13 mouse cellular contexts compared by ENCODE assay signal in the genomic region with DNA sequence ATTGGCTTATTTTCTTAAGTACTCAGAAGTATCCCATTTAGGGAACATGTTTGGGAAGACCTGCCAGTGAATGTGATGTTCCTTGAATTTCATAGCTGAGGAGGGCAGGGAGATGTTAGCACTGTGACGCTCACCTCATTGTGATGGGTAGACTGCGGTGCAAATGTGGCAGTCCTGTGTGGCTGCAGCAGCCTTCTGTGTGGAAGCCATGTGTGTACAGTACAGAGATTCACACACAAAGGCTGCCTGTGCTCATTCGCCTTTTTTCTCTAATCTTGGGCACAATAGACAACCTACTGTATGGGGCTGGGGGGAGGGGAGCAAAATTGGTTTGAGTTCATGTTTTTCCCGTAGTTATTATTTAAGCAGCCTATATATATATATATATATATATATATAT. TPM values are rescaled to one million over a fixed set of nuclear protein-coding genes. Genes with fewer than 3 reads are reported as not detected.
DNase-seq lines count a peak whose midpoint lies in the region; ATAC-seq and TF ChIP-seq lines count a peak whose summit lies in the region.
"Had no signal": no experiment of that assay in that cellular context is flagged by ENCODE, and none has a peak within 500 bp of the region (broad histone marks: within the 10 kb centered on the region; RNA-seq: fewer than 3 reads in every experiment).

No protein-coding gene starts in this region.

- H3K4me2 ChIP-seq in hindbrain, embryonic 12.5 days (replicated peaks) = peak overlapping the region; percentile 26
- H3K4me2 ChIP-seq in limb, embryonic 13.5 days (replicated peaks) = peak overlapping the region; percentile 49
- H3K4me2 ChIP-seq: heart, embryonic 12.5 days; lung, embryonic 14.5 days had no signal

- peaks cover 53% of the 10 kb centered on the region for H3K4me1 ChIP-seq in hindbrain, embryonic 12.5 days
- peaks cover 47% of the 10 kb centered on the region for H3K4me1 ChIP-seq in hindbrain, embryonic 10.5 days (replicated peaks)
- peaks cover 18% of the 10 kb centered on the region for H3K4me1 ChIP-seq in testis, adult 2 months (ENCODE audit: control insufficient read depth, insufficient read depth, low read length)
- H3K4me1 ChIP-seq in limb, embryonic 13.5 days = peaks cover 59% of the 10 kb centered on the region
- no peaks in the 10 kb centered on the region for H3K4me1 ChIP-seq in kidney, adult 2 months (ENCODE audit: control insufficient read depth, insufficient read depth, low read length)

- H3K4me3 ChIP-seq in hindbrain, embryonic 12.5 days = no peak overlapping the region
- no peak overlapping the region for H3K4me3 ChIP-seq in hindbrain, embryonic 10.5 days
- peak overlapping the region; percentile 25; the same call in 1 of the 2 replicates for H3K4me3 ChIP-seq in testis, adult 2 months (ENCODE audit: control insufficient read depth, low read depth, low read length)
- peak overlapping the region; percentile 11 for H3K4me3 ChIP-seq in limb, embryonic 13.5 days
- no peak overlapping the region for H3K4me3 ChIP-seq in kidney, adult 2 months (ENCODE audit: insufficient read depth, low read depth, low read length)
- H3K4me3 ChIP-seq: heart, embryonic 12.5 days had no signal

- no peaks in the 10 kb centered on the region for H3K9me3 ChIP-seq in hindbrain, embryonic 12.5 days (replicated peaks)
- H3K9me3 ChIP-seq in hindbrain, embryonic 10.5 days = no peaks in the 10 kb centered on the region
- H3K9me3 ChIP-seq in limb, embryonic 13.5 days = no peaks in the 10 kb centered on the region
- H3K9me3 ChIP-seq: heart, embryonic 12.5 days had no signal

- no peaks in the 10 kb centered on the region for H3K27me3 ChIP-seq in hindbrain, embryonic 12.5 days
- H3K27me3 ChIP-seq in hindbrain, embryonic 10.5 days (ENCODE audit: insufficient read depth, poor library complexity, severe bottlenecking) = peaks cover 46% of the 10 kb centered on the region
- H3K27me3 ChIP-seq in testis, adult 2 months (ENCODE audit: control insufficient read depth, insufficient read depth, low read length) = no peaks in the 10 kb centered on the region
- no peaks in the 10 kb centered on the region for H3K27me3 ChIP-seq in limb, embryonic 13.5 days
- 0 out of 2 replicates have a peak, but pooled peaks cover 6% of the 10 kb centered on the region for H3K27me3 ChIP-seq in kidney, adult 2 months (replicated peaks; ENCODE audit: control insufficient read depth, insufficient read depth, low read length)
- H3K27me3 ChIP-seq: heart, embryonic 12.5 days had no signal

- peaks cover 32% of the 10 kb centered on the region for H3K36me3 ChIP-seq in hindbrain, embryonic 12.5 days
- H3K36me3 ChIP-seq in hindbrain, embryonic 10.5 days = peaks cover 44% of the 10 kb centered on the region
- H3K36me3 ChIP-seq in testis, adult 2 months (ENCODE audit: control insufficient read depth, insufficient read depth, low read length) = no peaks in the 10 kb centered on the region
- peaks cover 44% of the 10 kb centered on the region for H3K36me3 ChIP-seq in limb, embryonic 13.5 days
- no peaks in the 10 kb centered on the region for H3K36me3 ChIP-seq in kidney, adult 2 months (ENCODE audit: control insufficient read depth, insufficient read depth, low read length)

- no peak overlapping the region for H3K9ac ChIP-seq in hindbrain, embryonic 12.5 days
- no peak overlapping the region for H3K9ac ChIP-seq in limb, embryonic 13.5 days
- H3K9ac ChIP-seq: heart, embryonic 12.5 days; lung, embryonic 14.5 days had no signal

- no peak for DNase-seq in hindbrain, embryonic 10.5 days (ENCODE audit: low spot score)
- no peak for DNase-seq in testis, postnatal 14 days (ENCODE audit: low spot score)
- no peak for DNase-seq in kidney, adult 2 months
- DNase-seq in thymus, postnatal 25 days = no peak
- no peak for DNase-seq in kidney, adult 11 months
- DNase-seq: cerebellum, adult 9-11 months; kidney, postnatal 10 days; lung, embryonic 14.5 days had no signal

- no peak for ATAC-seq in hindbrain, embryonic 12.5 days (ENCODE audit: low FRiP score)
- no peak for ATAC-seq in limb, embryonic 13.5 days (ENCODE audit: low FRiP score, low read depth)

- TF ChIP-seq CTCF in testis, adult 2 months (IDR thresholded peaks at IDR 0.05; ENCODE audit: control insufficient read depth, insufficient read depth, insufficient replicate concordance, low read depth, low read length) = no peak
- no peak for TF ChIP-seq CTCF in kidney, adult 2 months (conservative IDR thresholded peaks at IDR 0.05; ENCODE audit: insufficient read depth, insufficient read length, low read depth, low read length)

- 57% methylated on average over 4 of the region's 4 CpGs for WGBS in hindbrain, embryonic 12.5 days
- WGBS in hindbrain, embryonic 10.5 days = 88% methylated on average over 4 of the region's 4 CpGs
- WGBS in limb, embryonic 13.5 days = 58% methylated on average over 4 of the region's 4 CpGs
- 88% methylated on average over 4 of the region's 4 CpGs for WGBS in kidney, adult 2 months

- H3K27ac ChIP-seq in hindbrain, embryonic 12.5 days = no peak overlapping the region
- H3K27ac ChIP-seq in hindbrain, embryonic 10.5 days = no peak overlapping the region
- no peak overlapping the region for H3K27ac ChIP-seq in testis, adult 2 months (ENCODE audit: control insufficient read depth, insufficient read depth, low read depth, low read length)
- H3K27ac ChIP-seq in limb, embryonic 13.5 days = no peak overlapping the region; the same call in 1 of the 2 replicates
- no peak overlapping the region for H3K27ac ChIP-seq in kidney, adult 2 months (ENCODE audit: insufficient read depth, low read depth, low read length)

- TF ChIP-seq POLR2A in testis, adult 2 months (IDR thresholded peaks at IDR 0.05; ENCODE audit: control insufficient read depth, low read depth, low read length) = no peak; the same call in 1 of the 2 replicates
- no peak for TF ChIP-seq POLR2A in kidney, adult 2 months (IDR thresholded peaks at IDR 0.05; ENCODE audit: low read depth, low read length)

RNA-seq across cellular contexts. Expression of gene Bcl11a, which starts 6.7 kb away (rescaled TPM):
- 89.1 and 94.8 TPM in 2 replicates for polyA plus RNA-seq in hindbrain, embryonic 12.5 days (2016; fragmentation: Nextera tagmentation; extraction: Ambion mirVana)
- polyA plus RNA-seq in hindbrain, embryonic 10.5 days (2016; fragmentation: Nextera tagmentation; extraction: Ambion mirVana) = 20.7 and 54.9 TPM in 2 replicates
- 6.5 and 6.6 TPM in 2 replicates for polyA plus RNA-seq in testis, adult 2 months (2012; rRNA removed)
- 76.6 and 82.3 TPM in 2 replicates for polyA plus RNA-seq in limb, embryonic 13.5 days (2015; fragmentation: Nextera tagmentation; extraction: Ambion mirVana)
- 0.14 and 0.72 TPM in 2 replicates for polyA plus RNA-seq in kidney, adult 2 months (2012; rRNA removed)

RNA-seq across cellular contexts. Expression of gene A830031A19Rik, which starts 9.7 kb away (rescaled TPM):
- not detected in 2 replicates for polyA plus RNA-seq in hindbrain, embryonic 12.5 days (2016; fragmentation: Nextera tagmentation; extraction: Ambion mirVana)
- not detected in 2 replicates for polyA plus RNA-seq in hindbrain, embryonic 10.5 days (2016; fragmentation: Nextera tagmentation; extraction: Ambion mirVana)
- polyA plus RNA-seq in testis, adult 2 months (2012; rRNA removed) = not detected in 2 replicates
- polyA plus RNA-seq in limb, embryonic 13.5 days (2015; fragmentation: Nextera tagmentation; extraction: Ambion mirVana) = not detected in 2 replicates
- polyA plus RNA-seq in kidney, adult 2 months (2012; rRNA removed) = not detected in 2 replicates
- polyA plus RNA-seq: heart, embryonic 12.5 days; lung, embryonic 14.5 days; stomach, embryonic 16.5 days had no signal

Comparison
In these comparisons a context has a peak if more than half of its experiments do, and no peak if none do; other contexts are left out.
1. H3K4me3 ChIP-seq: peak in testis, adult 2 months (single experiment) and limb, embryonic 13.5 days (single experiment); none in hindbrain, embryonic 12.5 days (single experiment), hindbrain, embryonic 10.5 days (single experiment) and kidney, adult 2 months (single experiment).